Mouse (Mus musculus) mouse embryonic stem cell (cell line): ENCODE results near the gene Cd2bp2.

Experiments used
- in situ Hi-C, 2 experiments: fragments of 300-500 bp; cut with MboI; formaldehyde crosslinking; loops; 1 replicate in 1 of 2; 3 replicates in 1 of 2; pipeline ENCODE4 v1.14.3; 2019 to 2020; ENCODE audit warnings: low sequenced_read_pairs in 2 of 2, low pct_unique_long_range_greater_than_20kb in 1 of 2, mixed read lengths in 1 of 2; ENCODE audit not compliant: unreplicated experiment in 1 of 2

Cd2bp2 gene

DNA sequence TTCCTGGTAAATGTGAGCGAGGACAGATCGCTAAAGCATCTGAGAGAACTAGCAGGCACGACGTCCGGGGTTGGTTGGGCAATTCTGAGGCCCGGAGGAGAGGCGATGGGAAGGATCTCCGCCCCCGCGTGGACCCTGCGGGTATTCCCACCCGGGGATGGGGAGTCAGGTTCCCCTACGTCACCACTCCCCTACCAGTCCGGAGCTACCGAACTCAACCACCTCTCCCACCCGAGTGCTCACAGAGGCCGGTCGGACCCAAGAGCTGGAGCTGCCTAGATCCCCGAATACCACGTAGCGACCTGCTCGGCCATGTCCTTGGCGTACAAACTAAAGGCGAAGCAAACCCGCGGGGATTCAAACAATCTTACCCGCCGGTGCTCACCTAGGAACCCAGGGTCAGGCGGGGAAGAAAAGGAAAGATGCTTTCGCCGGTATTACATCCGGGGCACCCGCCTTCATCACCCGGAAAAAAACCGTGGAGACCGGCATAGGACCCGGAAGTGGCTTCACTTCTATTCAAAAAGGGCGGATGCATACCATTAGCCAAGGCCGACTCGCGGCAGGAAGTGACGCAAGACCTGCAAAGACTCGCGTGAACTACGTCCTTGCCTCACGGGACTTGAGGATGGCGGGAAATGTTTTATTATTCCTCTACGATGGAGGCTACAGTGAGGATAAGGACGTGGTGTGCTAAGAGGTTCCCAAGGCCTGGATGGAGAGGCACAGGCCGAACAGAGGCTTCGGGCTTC, at the start of gene Cd2bp2:
TSS of gene Cd2bp2 (minus strand) at position 507 of the 752 bp plus-strand sequence.
- in situ Hi-C loops: no loop called here

DNA sequence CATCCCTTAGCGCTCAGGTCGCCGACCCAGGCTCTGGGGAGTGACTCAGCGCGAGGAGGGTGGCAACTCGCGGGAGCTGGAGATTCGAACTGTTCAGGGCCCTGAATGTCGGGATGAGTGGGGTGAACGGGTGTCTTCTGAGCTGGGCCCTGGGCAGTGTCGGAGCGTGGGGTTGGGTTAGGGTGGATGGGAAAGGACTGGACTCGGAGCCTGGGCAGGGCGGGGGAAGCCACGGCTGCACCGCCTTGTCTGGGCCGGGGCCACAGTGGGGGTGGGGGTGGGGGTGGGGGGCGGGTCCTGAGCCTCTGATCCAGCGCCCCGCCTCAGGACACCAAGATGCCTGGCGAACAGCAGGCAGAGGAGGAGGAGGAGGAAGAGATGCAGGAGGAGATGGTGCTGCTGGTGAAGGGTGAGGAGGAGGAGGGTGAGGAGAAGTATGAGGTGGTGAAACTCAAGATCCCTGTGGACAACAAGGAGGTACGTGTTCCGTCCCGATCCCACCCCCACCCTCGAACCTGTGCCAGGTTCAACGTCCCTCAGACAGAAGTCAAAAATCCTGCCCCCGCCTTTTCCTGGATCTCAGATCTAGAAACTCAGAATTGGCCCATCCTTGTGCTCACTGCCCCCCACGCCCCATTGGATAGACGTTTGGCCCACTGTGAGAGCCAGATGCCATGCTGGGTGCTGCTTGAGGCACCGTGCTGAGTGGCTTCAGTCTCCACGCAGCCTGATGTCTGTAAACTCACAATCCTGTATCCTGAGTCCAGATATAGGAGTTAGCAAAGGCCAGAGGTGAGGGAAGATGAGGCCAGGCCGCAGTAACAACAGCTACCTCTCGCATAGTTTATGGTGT, 49.0 kb upstream of the Cd2bp2 start:
- in situ Hi-C loops: no loop called here

DNA sequence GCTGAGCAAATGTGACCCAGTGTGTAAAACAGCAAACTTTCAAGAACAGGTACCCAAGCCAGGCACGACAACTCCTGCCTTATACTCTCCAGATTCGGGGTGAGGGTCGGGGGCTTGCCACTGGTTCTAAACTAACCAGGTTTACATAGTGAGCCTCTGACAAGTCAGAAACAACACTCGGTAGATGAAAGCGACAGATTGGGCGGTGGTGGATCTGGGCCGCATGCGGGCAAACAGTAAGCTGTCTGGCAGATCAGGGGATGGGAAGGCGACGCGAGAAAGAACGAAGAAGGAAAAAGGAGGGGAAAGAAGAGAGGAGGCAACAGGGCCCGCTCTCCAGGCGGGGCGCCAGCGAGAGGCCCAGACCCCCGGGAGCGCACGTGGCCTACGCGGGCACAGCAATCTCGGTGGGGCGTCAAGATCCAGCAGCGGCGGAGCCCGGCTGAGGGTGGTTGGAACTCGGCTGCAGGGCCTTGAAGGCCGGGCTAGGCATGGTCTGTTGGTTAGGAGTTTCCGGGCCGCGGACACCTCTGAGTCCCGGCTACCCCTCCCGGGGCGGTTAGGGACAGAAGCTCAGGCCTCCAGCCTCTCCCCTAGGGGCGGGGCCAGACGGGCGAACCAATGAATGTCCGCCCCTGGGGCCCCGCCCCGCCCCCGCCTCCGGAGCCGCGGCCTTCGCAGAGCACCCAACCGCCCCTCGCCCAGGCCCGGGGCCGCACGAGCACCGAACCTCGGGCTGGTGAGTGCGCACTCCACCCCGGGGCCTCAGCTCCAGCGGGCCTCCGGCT, 48.2 kb upstream of the Cd2bp2 start, which contains the start of gene Zfp771:
TSS of gene Zfp771 (plus strand) at position 405 of the 788 bp plus-strand sequence.
- in situ Hi-C loops: no loop called here

DNA sequence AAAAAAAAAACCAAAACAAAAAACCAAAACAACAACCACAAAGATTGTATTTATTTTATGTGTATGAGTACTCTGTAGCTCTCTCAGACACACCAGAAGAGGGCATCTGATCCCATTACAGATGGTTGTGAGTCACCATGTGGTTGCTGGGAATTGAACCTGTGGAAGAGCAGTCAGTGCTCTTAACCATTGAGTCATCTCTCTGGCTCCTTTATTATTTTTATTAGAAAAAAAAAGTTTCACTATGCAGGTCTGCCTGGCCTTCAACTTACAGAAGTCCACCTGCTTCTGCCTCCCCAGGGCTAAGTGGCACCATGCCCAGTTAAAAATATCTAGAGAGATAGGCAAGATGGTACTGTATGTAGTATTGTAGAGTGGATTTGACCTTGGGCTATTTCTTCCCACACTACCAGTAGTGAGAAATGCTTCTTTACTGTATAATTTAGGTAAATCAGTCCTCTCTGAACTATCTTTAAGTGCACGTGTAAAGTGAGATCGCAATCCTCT, 47.6 kb upstream of the Cd2bp2 start:
- in situ Hi-C loops: no loop called here

DNA sequence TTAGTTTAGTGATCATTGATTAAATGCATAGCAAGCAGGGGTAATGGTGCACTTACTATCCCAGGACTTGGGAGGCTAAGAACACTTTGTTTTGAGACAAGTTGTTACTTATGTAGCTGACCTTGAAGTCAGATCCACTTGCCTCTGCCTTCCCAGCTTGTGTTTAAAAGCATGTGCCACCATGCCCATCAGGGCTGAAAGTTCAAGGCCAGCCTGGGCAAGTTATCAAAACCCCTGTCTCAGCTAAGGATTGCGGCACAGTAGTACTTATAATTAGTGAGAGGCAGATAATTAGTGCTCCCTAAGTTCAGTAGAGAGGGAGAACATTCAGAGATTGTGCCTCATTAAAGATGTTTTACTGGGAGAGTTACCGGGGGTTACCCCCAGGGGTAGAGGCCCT, 38.9 kb upstream of the Cd2bp2 start:
- in situ Hi-C loops: no loop called here

DNA sequence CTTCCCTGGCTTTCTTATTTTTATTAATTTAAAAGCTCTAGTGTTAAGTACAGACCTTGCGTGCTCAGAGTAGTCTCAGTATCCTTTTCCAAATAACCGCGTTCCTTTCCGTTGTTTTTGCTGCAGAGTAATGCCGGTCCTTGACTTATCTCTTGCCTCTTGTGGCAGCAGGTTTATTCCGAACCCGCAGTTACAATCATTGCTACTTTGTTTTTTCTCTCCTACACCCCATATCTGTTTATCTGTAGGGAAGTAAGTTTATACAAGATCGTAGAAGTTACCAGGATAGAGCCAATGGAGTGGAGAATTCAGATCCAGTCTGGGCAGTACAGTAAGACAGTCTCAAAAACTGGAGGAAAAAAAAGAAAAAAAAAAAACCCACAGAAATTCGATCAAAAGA, 37.9 kb upstream of the Cd2bp2 start:
- in situ Hi-C loops: no loop called here

DNA sequence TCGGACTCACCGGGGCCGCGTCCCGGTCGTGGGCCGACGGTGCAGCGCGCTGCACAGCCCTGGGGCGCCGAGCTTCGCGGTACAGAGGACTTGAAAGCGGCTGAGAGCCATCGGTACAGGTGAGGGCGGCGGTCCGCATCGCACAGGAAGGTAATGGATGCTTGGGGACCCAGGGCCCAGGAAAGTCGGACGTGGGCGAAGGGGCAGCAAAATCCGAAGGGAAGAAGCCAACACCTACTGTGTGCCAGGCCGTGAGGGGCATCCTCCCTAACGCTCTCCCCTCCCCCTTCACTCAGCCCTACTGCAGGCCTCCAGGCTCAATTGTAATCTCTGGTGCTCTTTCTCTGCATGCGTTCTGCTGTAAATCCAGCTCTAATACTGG, 37.5 kb upstream of the Cd2bp2 start:
- in situ Hi-C loops: no loop called here

DNA sequence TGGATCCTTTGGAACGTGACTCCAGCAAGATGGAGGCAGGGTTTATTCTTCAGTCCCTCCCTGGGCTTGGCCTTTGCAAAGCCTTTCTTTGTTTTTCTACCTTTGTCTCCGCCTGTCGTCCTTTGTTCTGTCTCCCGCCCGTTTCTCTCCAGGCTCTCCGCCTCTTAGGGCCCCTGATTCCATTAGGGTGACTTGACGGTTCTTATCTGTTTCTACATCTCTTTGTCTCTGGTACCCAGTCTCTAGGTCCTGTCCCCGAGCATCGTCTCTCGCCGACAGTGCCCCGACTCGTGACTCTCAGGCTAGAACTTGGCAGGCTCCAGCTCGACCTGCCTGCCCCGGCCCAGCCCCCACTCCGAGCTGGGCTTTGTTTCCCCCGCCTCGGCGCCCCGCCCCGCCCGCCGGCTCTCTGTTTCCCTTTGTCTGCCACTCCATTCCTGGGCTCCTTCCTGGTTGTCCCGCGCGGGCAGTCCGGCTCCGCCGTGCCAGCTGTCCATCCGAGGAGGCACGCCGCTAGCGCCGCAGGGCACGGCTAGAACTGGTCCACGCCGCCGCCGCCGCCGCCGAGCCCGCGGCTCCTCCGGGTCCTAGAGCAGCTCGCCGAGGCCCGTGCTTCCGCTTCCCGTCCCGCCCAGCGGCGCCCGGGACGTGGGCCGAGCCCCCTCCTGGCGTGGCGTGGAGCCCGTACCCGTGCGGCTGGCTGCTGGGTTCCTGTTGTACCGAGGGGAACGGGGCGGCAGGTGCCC, 36.9 kb upstream of the Cd2bp2 start, which contains the start of the genes Zfp553 and Sept1:
TSS of gene Zfp553 (plus strand) at position 440 of the 746 bp plus-strand sequence.
TSS of gene Sept1 (minus strand) at position 509 of the 746 bp plus-strand sequence.
- in situ Hi-C loops: no loop called here

DNA sequence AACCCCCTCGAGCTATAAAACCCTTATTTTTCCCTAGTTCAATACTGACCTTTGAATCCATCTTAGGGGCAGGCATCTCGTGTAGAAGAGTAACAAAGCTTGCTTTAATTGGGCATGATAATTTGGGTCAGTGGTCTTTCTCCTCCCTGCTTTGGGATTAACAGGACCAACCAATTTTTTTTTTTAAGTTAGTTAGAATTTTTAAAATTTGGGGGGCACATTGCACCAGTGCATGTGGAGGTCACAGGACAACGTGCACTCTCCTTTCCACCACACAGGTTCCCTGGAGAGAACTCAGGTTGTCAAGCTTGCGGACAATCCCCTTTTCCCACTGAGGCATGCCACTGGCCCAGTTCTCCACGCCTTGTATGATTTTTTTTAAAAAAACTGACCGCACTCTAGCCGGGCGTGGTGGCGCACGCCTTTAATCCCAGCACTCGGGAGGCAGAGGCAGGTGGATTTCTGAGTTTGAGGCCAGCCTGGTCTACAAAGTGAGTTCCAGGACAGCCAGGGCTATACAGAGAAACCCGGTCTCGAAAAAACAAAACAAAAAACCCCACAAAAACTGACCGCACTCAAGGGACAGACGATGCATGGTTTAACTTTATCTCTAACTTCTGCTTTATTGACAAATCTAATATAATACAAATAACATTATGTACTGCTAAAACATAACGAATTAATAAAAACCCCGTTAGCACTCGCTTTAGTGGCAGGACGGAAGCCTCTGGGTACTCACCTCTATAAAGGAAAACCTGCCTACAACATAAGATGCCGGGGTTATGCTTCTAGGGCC, 36.2 kb upstream of the Cd2bp2 start:
- in situ Hi-C loops: no loop called here

DNA sequence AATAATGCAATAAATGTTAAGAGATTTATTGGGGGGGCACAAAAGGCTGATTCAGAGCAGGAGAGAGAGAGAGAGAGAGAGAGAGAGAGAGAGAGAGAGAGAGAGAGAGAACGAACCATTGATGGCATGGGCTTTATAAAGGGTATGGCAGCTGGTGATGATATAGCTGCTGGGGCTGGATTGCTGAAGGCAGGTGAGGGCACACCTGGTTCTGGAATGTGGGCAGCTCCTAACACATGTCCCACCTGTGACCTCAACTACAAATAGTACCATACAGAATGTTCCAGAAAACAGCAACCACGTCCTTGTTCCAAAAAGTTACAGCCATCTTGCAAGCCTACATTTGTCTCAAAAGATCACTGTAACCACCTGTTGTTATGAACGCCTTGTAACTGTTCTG, 35.5 kb upstream of the Cd2bp2 start:
- in situ Hi-C loops: no loop called here

DNA sequence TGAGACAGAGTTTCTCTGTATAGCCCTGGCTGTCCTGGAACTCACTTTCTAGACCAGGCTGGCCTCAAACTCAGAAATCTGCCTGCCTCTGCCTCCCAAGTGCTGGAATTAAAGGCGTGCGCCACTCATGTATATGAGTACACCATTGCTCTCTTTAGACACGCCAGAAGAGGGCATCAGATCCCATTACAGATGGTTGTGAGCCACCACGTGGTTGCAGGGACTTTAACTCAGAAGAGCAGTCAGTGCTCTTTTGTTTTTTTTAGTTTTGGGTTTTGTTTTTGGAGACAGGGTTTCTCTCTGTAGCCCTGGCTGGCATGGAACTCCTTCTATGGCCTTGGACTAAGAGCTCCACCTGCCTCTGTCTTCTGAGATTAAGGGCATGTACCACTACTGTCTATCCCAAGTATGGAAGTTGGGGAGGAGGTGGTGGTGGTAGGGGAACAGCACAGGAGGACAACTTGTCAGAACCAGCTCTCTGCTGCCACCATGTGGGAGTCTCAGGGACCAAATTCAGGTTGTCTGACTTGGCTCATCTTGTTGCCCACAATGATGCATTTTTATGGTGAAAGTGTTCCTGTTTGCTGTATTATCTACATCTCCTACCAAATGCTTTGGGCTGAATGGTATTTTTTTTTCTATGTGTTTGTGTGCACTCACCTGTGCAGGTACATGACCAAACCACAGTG, 32.9 kb upstream of the Cd2bp2 start:
- in situ Hi-C loops: no loop called here

DNA sequence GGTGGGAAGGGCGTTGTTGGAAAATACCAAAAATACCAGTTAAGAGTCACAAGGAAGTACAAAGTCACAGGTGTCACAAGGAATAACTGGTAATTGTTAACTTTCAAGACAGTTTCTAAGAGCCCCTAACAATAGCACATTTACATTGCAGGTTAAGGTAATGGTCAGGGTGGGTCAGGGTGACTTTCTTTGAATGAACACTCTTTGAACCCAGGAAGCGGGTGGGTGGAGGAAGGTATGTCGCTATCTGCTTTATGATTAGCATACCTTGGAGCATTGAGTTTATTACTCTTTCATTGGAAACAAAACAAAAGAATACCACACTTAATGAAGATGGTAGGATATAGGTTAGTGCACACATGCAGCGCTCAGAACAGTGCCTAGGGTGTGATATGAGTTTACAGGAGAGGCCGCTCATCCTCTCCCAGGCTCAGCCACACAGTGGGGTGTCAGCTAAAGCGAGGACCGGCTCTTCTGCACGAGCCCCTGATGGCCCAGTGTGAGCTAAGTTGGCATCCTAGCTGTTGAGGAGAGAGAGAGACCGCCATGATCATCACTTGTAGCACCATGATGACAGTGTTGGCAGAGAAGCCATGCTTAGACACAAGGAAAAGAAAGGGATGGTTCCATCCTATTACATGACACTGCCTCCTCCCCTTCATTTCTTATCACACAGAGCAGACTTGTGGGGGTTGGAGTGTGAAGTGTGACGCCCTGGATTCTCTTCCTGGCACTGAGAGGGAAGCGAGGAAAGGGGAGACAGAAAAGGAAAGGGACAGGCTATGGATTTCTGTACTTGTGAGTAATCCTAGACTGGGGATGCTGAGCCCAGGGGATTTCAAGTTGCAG, 29.5 kb upstream of the Cd2bp2 start:
- in situ Hi-C loops: no loop called here

DNA sequence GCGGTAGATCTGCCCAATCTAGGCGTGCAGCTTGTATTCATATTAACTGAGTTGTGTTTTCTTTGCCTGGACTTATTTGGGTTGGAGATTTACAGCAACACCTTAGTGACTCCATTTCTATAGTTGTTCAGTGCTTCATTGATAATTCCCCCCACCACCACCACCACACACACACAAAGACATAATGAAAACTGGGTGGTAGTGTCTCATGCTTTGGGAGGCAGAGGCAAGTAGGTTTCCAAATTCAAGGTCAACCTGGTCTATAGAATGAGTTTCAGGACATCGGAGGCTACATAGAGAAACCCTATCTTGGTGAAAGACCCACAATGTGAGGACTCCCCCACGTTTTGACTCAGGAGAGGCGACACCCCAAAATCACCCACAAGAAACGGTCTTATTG, 28.8 kb upstream of the Cd2bp2 start:
- in situ Hi-C loops: no loop called here

DNA sequence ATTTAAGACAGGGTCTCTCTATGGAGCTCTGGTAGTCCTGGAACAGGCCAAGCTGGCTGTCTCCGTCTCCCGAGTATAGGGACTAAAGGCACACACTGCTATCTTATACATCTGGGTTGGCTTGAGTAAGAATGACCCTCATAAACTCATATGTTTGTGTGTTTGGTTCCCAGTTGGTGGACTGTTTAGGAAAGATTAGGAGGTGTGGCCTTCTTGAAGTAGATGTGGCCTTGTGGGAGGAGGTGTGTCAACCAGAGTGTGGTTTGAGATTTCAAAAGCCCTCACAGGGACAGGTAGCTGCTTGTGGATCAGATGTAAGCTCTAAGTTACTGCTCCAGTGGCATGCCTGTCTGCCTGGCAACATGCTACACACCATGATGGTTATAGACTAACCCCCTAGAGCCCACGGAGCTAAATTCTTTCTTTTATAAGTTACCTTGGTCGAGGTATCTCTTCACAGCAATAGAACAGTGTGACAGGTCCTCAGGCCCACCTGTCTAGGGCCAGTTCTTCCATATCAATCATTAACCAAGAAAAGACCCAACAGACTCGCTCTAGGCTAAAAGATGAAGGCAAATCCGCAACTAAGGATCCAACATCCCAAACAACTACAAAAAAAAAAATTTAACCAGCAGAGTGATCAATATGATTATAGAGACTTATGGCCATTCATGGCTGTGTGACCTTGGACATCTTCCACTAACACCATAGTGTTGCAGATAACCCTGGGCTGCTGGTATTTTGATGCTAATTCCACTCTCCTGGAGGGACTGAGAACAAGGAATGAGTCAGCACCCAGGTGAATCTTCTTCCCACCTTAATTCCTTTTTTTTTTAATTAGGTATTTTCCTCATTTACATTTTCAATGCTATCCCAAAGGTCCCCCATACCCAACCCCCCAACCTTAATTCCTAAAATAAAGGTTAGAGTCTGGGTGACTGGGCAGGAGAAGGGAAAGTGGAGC, 27.9 kb upstream of the Cd2bp2 start:
- in situ Hi-C loops: no loop called here

DNA sequence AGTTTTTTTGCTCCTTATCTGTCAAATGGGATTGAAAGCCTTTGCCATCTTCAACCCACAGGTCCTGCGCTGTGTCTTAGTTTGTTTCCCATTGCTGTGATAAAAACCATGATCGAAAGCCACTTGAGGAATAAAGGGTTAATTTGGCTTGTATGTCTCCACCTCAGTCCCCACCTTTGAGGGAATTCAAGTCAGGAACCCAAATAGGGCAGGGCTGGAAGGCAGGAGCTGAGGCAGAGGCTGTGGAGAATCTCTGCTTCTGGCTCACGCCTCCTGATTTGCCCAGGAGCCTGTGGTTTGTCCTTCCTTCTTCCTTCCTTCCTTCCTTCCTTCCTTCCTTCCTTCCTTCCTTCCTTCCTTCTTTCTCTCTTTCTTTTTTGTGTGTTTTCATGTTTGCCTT, 27.3 kb upstream of the Cd2bp2 start:
- in situ Hi-C loops: no loop called here
